In genomic region chr4:51978962-51979361, GRCm38 (mm10) we compare ENCODE assay signal across 28 mouse cellular contexts.
DNase-seq lines count a peak whose midpoint lies in the region; ATAC-seq and TF ChIP-seq lines count a peak whose summit lies in the region.
"Had no signal": no experiment of that assay in that cellular context is flagged by ENCODE, and none has a peak within 500 bp of the region (broad histone marks: within the 10 kb centered on the region; RNA-seq: fewer than 3 reads in every experiment).

No protein-coding gene starts in this region.

- H3K9ac ChIP-seq in forebrain, embryonic 13.5 days, result no peak overlapping the region
- H3K9ac ChIP-seq in midbrain, postnatal 0 days (replicated peaks; ENCODE audit: low read length, poor library complexity, severe bottlenecking), result no peak overlapping the region
- H3K9ac ChIP-seq in midbrain, embryonic 13.5 days (replicated peaks), result no peak overlapping the region
- no peak overlapping the region for H3K9ac ChIP-seq in hindbrain, embryonic 13.5 days
- H3K9ac ChIP-seq in hindbrain, embryonic 11.5 days (ENCODE audit: low read depth, low read length), result no peak overlapping the region
- H3K9ac ChIP-seq: embryonic facial prominence, embryonic 12.5 days; heart, embryonic 13.5 days; hindbrain, embryonic 15.5 days; liver, embryonic 15.5 days; stomach, embryonic 15.5 days had no signal

- DNase-seq in forebrain, embryonic 10.5 days (ENCODE audit: extremely low spot score, low spot score), result no peak
- peak; percentile 5 for DNase-seq in midbrain, postnatal 0 days (ENCODE audit: low spot score)
- DNase-seq in right cerebral cortex, adult 18-20 months, result peak; percentile 24
- DNase-seq in telencephalon, adult 2 months (ENCODE audit: low read depth, low spot score), result peak; percentile 51
- no peak for DNase-seq in hindbrain, embryonic 11.5 days (ENCODE audit: low spot score)
- DNase-seq: adrenal gland, postnatal 25 days; cerebellum, adult 11 months; cerebellum, postnatal 10 days; gastrocnemius, postnatal 36 days; heart, adult 2 months; heart, postnatal 14 days; kidney, adult 2 months; kidney, postnatal 10 days; liver; thymus, adult 18-20 months; thymus, postnatal 36 days had no signal

- H3K4me1 ChIP-seq in forebrain, embryonic 13.5 days, result peaks cover 5% of the 10 kb centered on the region; the same call in 1 of the 2 replicates
- no peaks in the 10 kb centered on the region for H3K4me1 ChIP-seq in forebrain, embryonic 10.5 days
- H3K4me1 ChIP-seq in midbrain, postnatal 0 days (ENCODE audit: insufficient read depth, low read length), result no peaks in the 10 kb centered on the region
- H3K4me1 ChIP-seq in midbrain, embryonic 13.5 days (replicated peaks), result no peaks in the 10 kb centered on the region
- H3K4me1 ChIP-seq in hindbrain, embryonic 13.5 days (replicated peaks), result no peaks in the 10 kb centered on the region
- H3K4me1 ChIP-seq in hindbrain, embryonic 11.5 days (replicated peaks; ENCODE audit: control insufficient read depth, insufficient read depth, low read length), result no peaks in the 10 kb centered on the region
- H3K4me1 ChIP-seq: embryonic facial prominence, embryonic 12.5 days; heart, embryonic 13.5 days; hindbrain, embryonic 15.5 days; limb, embryonic 10.5 days; liver, embryonic 15.5 days; stomach, embryonic 15.5 days had no signal

- no peak overlapping the region for H3K4me2 ChIP-seq in forebrain, embryonic 13.5 days
- H3K4me2 ChIP-seq in midbrain, postnatal 0 days (ENCODE audit: low read depth, low read length, poor library complexity, severe bottlenecking), result no peak overlapping the region
- H3K4me2 ChIP-seq in midbrain, embryonic 13.5 days (replicated peaks), result no peak overlapping the region
- H3K4me2 ChIP-seq in hindbrain, embryonic 13.5 days, result no peak overlapping the region
- no peak overlapping the region for H3K4me2 ChIP-seq in hindbrain, embryonic 11.5 days (replicated peaks; ENCODE audit: low read depth, low read length)
- H3K4me2 ChIP-seq: embryonic facial prominence, embryonic 12.5 days; heart, embryonic 13.5 days; hindbrain, embryonic 15.5 days; liver, embryonic 15.5 days; stomach, embryonic 15.5 days had no signal

- no peaks in the 10 kb centered on the region for H3K27me3 ChIP-seq in forebrain, embryonic 13.5 days
- H3K27me3 ChIP-seq in forebrain, embryonic 10.5 days (ENCODE audit: poor library complexity, severe bottlenecking), result no peaks in the 10 kb centered on the region
- no peaks in the 10 kb centered on the region for H3K27me3 ChIP-seq in midbrain, postnatal 0 days (ENCODE audit: insufficient read depth, low read length)
- H3K27me3 ChIP-seq in midbrain, embryonic 13.5 days, result no peaks in the 10 kb centered on the region
- no peaks in the 10 kb centered on the region for H3K27me3 ChIP-seq in hindbrain, embryonic 13.5 days
- H3K27me3 ChIP-seq in hindbrain, embryonic 11.5 days (ENCODE audit: control insufficient read depth, insufficient read depth, low read length), result no peaks in the 10 kb centered on the region
- H3K27me3 ChIP-seq: embryonic facial prominence, embryonic 12.5 days; heart, embryonic 13.5 days; hindbrain, embryonic 15.5 days; liver, embryonic 15.5 days; stomach, embryonic 15.5 days had no signal

- ATAC-seq in forebrain, embryonic 13.5 days, result peak; percentile 71
- ATAC-seq in midbrain, postnatal 0 days (ENCODE audit: low FRiP score), result no peak
- no peak for ATAC-seq in midbrain, embryonic 13.5 days
- no peak for ATAC-seq in hindbrain, embryonic 13.5 days (ENCODE audit: low FRiP score)
- ATAC-seq in hindbrain, embryonic 11.5 days (ENCODE audit: low FRiP score), result no peak
- ATAC-seq: CD4-positive, CD25-positive, alpha-beta regulatory T cell, adult 4 months had no signal

- H3K9me3 ChIP-seq in forebrain, embryonic 13.5 days (replicated peaks), result no peaks in the 10 kb centered on the region
- H3K9me3 ChIP-seq in forebrain, embryonic 10.5 days, result no peaks in the 10 kb centered on the region
- no peaks in the 10 kb centered on the region for H3K9me3 ChIP-seq in midbrain, postnatal 0 days (ENCODE audit: low read length)
- no peaks in the 10 kb centered on the region for H3K9me3 ChIP-seq in midbrain, embryonic 13.5 days
- H3K9me3 ChIP-seq in hindbrain, embryonic 13.5 days, result no peaks in the 10 kb centered on the region
- no peaks in the 10 kb centered on the region for H3K9me3 ChIP-seq in hindbrain, embryonic 11.5 days (ENCODE audit: control insufficient read depth, low read length)
- H3K9me3 ChIP-seq: embryonic facial prominence, embryonic 12.5 days; hindbrain, embryonic 15.5 days; limb, embryonic 10.5 days; liver, embryonic 15.5 days; stomach, embryonic 15.5 days had no signal

- no peaks in the 10 kb centered on the region for H3K36me3 ChIP-seq in forebrain, embryonic 13.5 days (ENCODE audit: poor library complexity, severe bottlenecking)
- no peaks in the 10 kb centered on the region for H3K36me3 ChIP-seq in forebrain, embryonic 10.5 days (replicated peaks)
- no peaks in the 10 kb centered on the region for H3K36me3 ChIP-seq in midbrain, postnatal 0 days (ENCODE audit: insufficient read depth, low read length)
- H3K36me3 ChIP-seq in midbrain, embryonic 13.5 days, result no peaks in the 10 kb centered on the region
- no peaks in the 10 kb centered on the region for H3K36me3 ChIP-seq in hindbrain, embryonic 13.5 days
- no peaks in the 10 kb centered on the region for H3K36me3 ChIP-seq in hindbrain, embryonic 11.5 days (ENCODE audit: control insufficient read depth, insufficient read depth, low read length)
- H3K36me3 ChIP-seq: embryonic facial prominence, embryonic 12.5 days; heart, embryonic 13.5 days; hindbrain, embryonic 15.5 days; limb, embryonic 10.5 days; liver, embryonic 15.5 days; stomach, embryonic 15.5 days had no signal

- WGBS in forebrain, embryonic 13.5 days, result 42% methylated on average over 8 of the region's 8 CpGs
- WGBS in forebrain, embryonic 10.5 days, result 92% methylated on average over 8 of the region's 8 CpGs
- WGBS in midbrain, postnatal 0 days, result 78% methylated on average over 8 of the region's 8 CpGs
- WGBS in midbrain, embryonic 13.5 days, result 87% methylated on average over 8 of the region's 8 CpGs
- 87% methylated on average over 8 of the region's 8 CpGs for WGBS in hindbrain, embryonic 13.5 days
- WGBS in hindbrain, embryonic 11.5 days, result 87% methylated on average over 8 of the region's 8 CpGs

- TF ChIP-seq CTCF in midbrain, postnatal 0 days (IDR thresholded peaks at IDR 0.05), result no peak

- H3K27ac ChIP-seq in forebrain, embryonic 13.5 days, result no peak overlapping the region
- no peak overlapping the region for H3K27ac ChIP-seq in forebrain, embryonic 10.5 days
- H3K27ac ChIP-seq in midbrain, postnatal 0 days (ENCODE audit: low read depth, low read length), result no peak overlapping the region
- no peak overlapping the region for H3K27ac ChIP-seq in midbrain, embryonic 13.5 days
- H3K27ac ChIP-seq in hindbrain, embryonic 13.5 days, result no peak overlapping the region
- H3K27ac ChIP-seq in hindbrain, embryonic 11.5 days (ENCODE audit: low read depth, low read length), result no peak overlapping the region
- H3K27ac ChIP-seq: embryonic facial prominence, embryonic 12.5 days; heart, adult 2 months; heart, embryonic 13.5 days; hindbrain, embryonic 15.5 days; limb, embryonic 10.5 days; liver, embryonic 15.5 days; macrophage; stomach, embryonic 15.5 days had no signal

- no peak overlapping the region for H3K4me3 ChIP-seq in forebrain, embryonic 13.5 days
- no peak overlapping the region for H3K4me3 ChIP-seq in forebrain, embryonic 10.5 days
- no peak overlapping the region for H3K4me3 ChIP-seq in midbrain, postnatal 0 days (ENCODE audit: low read depth, low read length)
- no peak overlapping the region for H3K4me3 ChIP-seq in midbrain, embryonic 13.5 days (replicated peaks)
- H3K4me3 ChIP-seq in hindbrain, embryonic 13.5 days, result no peak overlapping the region
- H3K4me3 ChIP-seq in hindbrain, embryonic 11.5 days (ENCODE audit: low read depth, low read length), result no peak overlapping the region
- H3K4me3 ChIP-seq: embryonic facial prominence, embryonic 12.5 days; erythroblast, embryonic 14.5 days; heart, adult 2 months; heart, embryonic 13.5 days; hindbrain, embryonic 15.5 days; limb, embryonic 10.5 days; liver, embryonic 15.5 days; stomach, embryonic 15.5 days had no signal

Comparison
In these comparisons a context has a peak if more than half of its experiments do, and no peak if none do; other contexts are left out.
1. DNase-seq: peak in midbrain, postnatal 0 days (single experiment), right cerebral cortex, adult 18-20 months (single experiment) and telencephalon, adult 2 months (single experiment); none in forebrain, embryonic 10.5 days (single experiment) and hindbrain, embryonic 11.5 days (single experiment).